Mouse (Mus musculus) CH12.LX (cell line): ENCODE measurements around the gene Col27a1. TPM values are rescaled to one million over a fixed set of nuclear protein-coding genes. Genes with fewer than 3 reads are reported as not detected.
A peak's percentile ranks its signal among the peaks of the same experiment; 100 is the strongest.

Experiments used
- DNase-seq: peaks from one replicate; pipeline ENCODE4 v3.0.0-alpha.2; 2013; ENCODE audit errors: extremely low read depth
- H3K27ac ChIP-seq: 2 replicates; pipeline ENCODE4 v1.5.1; 2012; ENCODE audit warnings: low read depth, mild to moderate bottlenecking, control low read depth, moderate library complexity; ENCODE audit not compliant: insufficient read depth
- H3K27me3 ChIP-seq: replicated peaks from 2 replicates; pipeline ENCODE3; 2012; ENCODE audit warnings: inconsistent platforms
- H3K36me3 ChIP-seq, 2 experiments: replicated peaks in 1 of 2; 2 replicates each; pipeline versions ENCODE3 to v1.6.1; 2012; ENCODE audit warnings: inconsistent platforms in 1 of 2, low read length in 1 of 2, mild to moderate bottlenecking in 1 of 2, mixed read lengths in 1 of 2, moderate library complexity in 1 of 2; ENCODE audit not compliant: control insufficient read depth in 1 of 2, insufficient read depth in 1 of 2
- H3K4me1 ChIP-seq, 2 experiments: 2 replicates each; pipeline ENCODE4 v1.6.1; 2012; ENCODE audit warnings: inconsistent platforms in 1 of 2, moderate library complexity in 1 of 2; ENCODE audit not compliant: insufficient read depth in 2 of 2, control insufficient read depth in 1 of 2
- H3K4me2 ChIP-seq: 2 replicates; pipeline ENCODE4 v1.6.1; 2012; ENCODE audit warnings: low read depth, mild to moderate bottlenecking, control low read depth; ENCODE audit not compliant: poor library complexity, insufficient read depth, severe bottlenecking
- H3K4me3 ChIP-seq, 3 experiments: fragments of 150-350 bp in 1 of 3; sonication (generic) in 1 of 3; replicated peaks in 1 of 3; 2 replicates each; pipeline versions ENCODE3 to v1.5.1; 2011 to 2012; ENCODE audit warnings: low read depth in 2 of 3, low read length in 2 of 3, mild to moderate bottlenecking in 2 of 3, moderate library complexity in 2 of 3, control low read depth in 1 of 3, improper control_type of control experiment in 1 of 3, inconsistent platforms in 1 of 3, mixed read lengths in 1 of 3; ENCODE audit not compliant: poor library complexity in 1 of 3
- H3K79me2 ChIP-seq: replicated peaks from 2 replicates; pipeline ENCODE4 v1.6.1; 2012; ENCODE audit warnings: mild to moderate bottlenecking, moderate library complexity; ENCODE audit not compliant: control insufficient read depth, poor library complexity, insufficient read depth, severe bottlenecking; ENCODE audit errors: extremely low read depth
- H3K9ac ChIP-seq: 2 replicates; pipeline ENCODE4 v1.6.1; 2012; ENCODE audit warnings: low read depth, mild to moderate bottlenecking, control low read depth, moderate library complexity; ENCODE audit not compliant: insufficient read depth
- H3K9me3 ChIP-seq: replicated peaks from 2 replicates; pipeline ENCODE3; 2012; ENCODE audit warnings: low read length, inconsistent platforms, mixed read lengths
- BHLHE40 ChIP-seq: IDR thresholded peaks from 2 replicates; pipeline ENCODE4 v1.6.1; 2011; ENCODE audit warnings: mild to moderate bottlenecking, low read depth, low read length, improper control_type of control experiment
- CHD1 ChIP-seq: IDR thresholded peaks from 2 replicates; pipeline ENCODE4 v1.6.1; 2012; ENCODE audit warnings: low read depth, low read length, improper control_type of control experiment, inconsistent platforms
- CHD2 ChIP-seq: IDR thresholded peaks from 2 replicates; pipeline ENCODE4 v1.6.1; 2011; ENCODE audit warnings: low read length, improper control_type of control experiment
- CTCF ChIP-seq, 2 experiments: IDR thresholded peaks in 1 of 2; conservative IDR thresholded peaks in 1 of 2; 2 replicates each; pipeline ENCODE4 v1.5.1; 2011 to 2012; ENCODE audit warnings: low read depth in 2 of 2, low read length in 2 of 2, improper control_type of control experiment in 1 of 2, inconsistent platforms in 1 of 2, mild to moderate bottlenecking in 1 of 2, moderate library complexity in 1 of 2
- E2F4 ChIP-seq: IDR thresholded peaks from 2 replicates; pipeline ENCODE4 v1.6.1; 2011; ENCODE audit warnings: low read depth, low read length, improper control_type of control experiment; ENCODE audit not compliant: insufficient replicate concordance
- ELF1 ChIP-seq: IDR thresholded peaks from 2 replicates; pipeline ENCODE4 v1.6.1; 2014; ENCODE audit warnings: low read depth, mild to moderate bottlenecking, inconsistent platforms, low read length, improper control_type of control experiment
- EP300 ChIP-seq: IDR thresholded peaks from 2 replicates; pipeline ENCODE4 v1.6.1; 2011; ENCODE audit warnings: low read length, improper control_type of control experiment
- ETS1 ChIP-seq: conservative IDR thresholded peaks from 2 replicates; pipeline ENCODE4 v1.6.1; 2012; ENCODE audit warnings: low read depth, mild to moderate bottlenecking, inconsistent platforms, low read length, improper control_type of control experiment, moderate library complexity
- GABPA ChIP-seq: IDR thresholded peaks from 2 replicates; pipeline ENCODE4 v1.6.1; 2012; ENCODE audit warnings: low read depth, low read length, improper control_type of control experiment, inconsistent platforms; ENCODE audit not compliant: insufficient replicate concordance
- HCFC1 ChIP-seq: IDR thresholded peaks from 2 replicates; pipeline ENCODE4 v1.6.1; 2012; ENCODE audit warnings: low read depth, mild to moderate bottlenecking, inconsistent platforms, low read length, improper control_type of control experiment
- IRF4 ChIP-seq: IDR thresholded peaks from 2 replicates; pipeline ENCODE4 v1.6.1; 2014; ENCODE audit warnings: low read depth, mild to moderate bottlenecking, inconsistent platforms, low read length, improper control_type of control experiment
- JUN ChIP-seq: IDR thresholded peaks from 2 replicates; pipeline ENCODE4 v1.6.1; 2011; ENCODE audit warnings: low read depth, mild to moderate bottlenecking, low read length, improper control_type of control experiment, moderate library complexity; ENCODE audit not compliant: insufficient read depth
- KAT2A ChIP-seq: IDR thresholded peaks from 2 replicates; pipeline ENCODE4 v1.6.1; 2012; ENCODE audit warnings: low read length, improper control_type of control experiment, inconsistent platforms; ENCODE audit not compliant: insufficient replicate concordance
- MAFK ChIP-seq: IDR thresholded peaks from 2 replicates; pipeline ENCODE4 v1.6.1; 2011; ENCODE audit warnings: low read length, improper control_type of control experiment; ENCODE audit not compliant: insufficient replicate concordance
- MAX ChIP-seq: IDR thresholded peaks from 2 replicates; pipeline ENCODE4 v1.6.1; 2011; ENCODE audit warnings: low read length, improper control_type of control experiment
- MAZ ChIP-seq: IDR thresholded peaks from 2 replicates; pipeline ENCODE4 v1.6.1; 2012; ENCODE audit warnings: low read depth, mild to moderate bottlenecking, inconsistent platforms, low read length, improper control_type of control experiment, moderate library complexity
- MEF2A ChIP-seq: IDR thresholded peaks from 2 replicates; pipeline ENCODE4 v1.6.1; 2014; ENCODE audit warnings: low read depth, mild to moderate bottlenecking, inconsistent platforms, low read length, improper control_type of control experiment, borderline replicate concordance
- NELFE ChIP-seq: IDR thresholded peaks from 2 replicates; pipeline ENCODE4 v1.6.1; 2011; ENCODE audit warnings: low read depth, low read length, improper control_type of control experiment
- NRF1 ChIP-seq: IDR thresholded peaks from 2 replicates; pipeline ENCODE4 v1.6.1; 2014; ENCODE audit warnings: low read depth, mild to moderate bottlenecking, inconsistent platforms, low read length, improper control_type of control experiment, moderate library complexity
- PAX5 ChIP-seq: IDR thresholded peaks from 2 replicates; pipeline ENCODE4 v1.6.1; 2012; ENCODE audit warnings: low read length, inconsistent platforms, mixed read lengths
- POLR2A ChIP-seq: IDR thresholded peaks from 2 replicates; pipeline ENCODE4 v1.6.1; 2011; ENCODE audit warnings: low read depth, mild to moderate bottlenecking, improper control_type of control experiment, low read length
- POLR2AphosphoS2 ChIP-seq: IDR thresholded peaks from 2 replicates; pipeline ENCODE4 v1.6.1; 2011; ENCODE audit warnings: low read depth, low read length, improper control_type of control experiment
- RAD21 ChIP-seq: IDR thresholded peaks from 2 replicates; pipeline ENCODE4 v1.6.1; 2011; ENCODE audit warnings: low read depth, mild to moderate bottlenecking, low read length, improper control_type of control experiment, moderate library complexity
- SIN3A ChIP-seq: IDR thresholded peaks from 2 replicates; pipeline ENCODE4 v1.6.1; 2012; ENCODE audit warnings: low read length, improper control_type of control experiment, inconsistent platforms
- SMC3 ChIP-seq: IDR thresholded peaks from 2 replicates; pipeline ENCODE4 v1.6.1; 2011; ENCODE audit warnings: low read depth, low read length, improper control_type of control experiment
- TBP ChIP-seq: conservative IDR thresholded peaks from 2 replicates; pipeline ENCODE4 v1.6.1; 2011; ENCODE audit warnings: low read depth, low read length, improper control_type of control experiment
- TCF12 ChIP-seq: IDR thresholded peaks from 2 replicates; pipeline ENCODE4 v1.6.1; 2014; ENCODE audit warnings: low read depth, mild to moderate bottlenecking, inconsistent platforms, low read length, improper control_type of control experiment
- UBTF ChIP-seq: IDR thresholded peaks from 2 replicates; pipeline ENCODE4 v1.6.1; 2012; ENCODE audit warnings: low read depth, mild to moderate bottlenecking, inconsistent platforms, low read length, improper control_type of control experiment, moderate library complexity
- USF1 ChIP-seq: IDR thresholded peaks from 2 replicates; pipeline ENCODE4 v1.6.1; 2014; ENCODE audit warnings: low read depth, mild to moderate bottlenecking, inconsistent platforms, low read length, improper control_type of control experiment
- USF2 ChIP-seq: conservative IDR thresholded peaks from 2 replicates; pipeline ENCODE4 v1.6.1; 2011; ENCODE audit warnings: low read depth, low read length, improper control_type of control experiment
- ZC3H11A ChIP-seq: IDR thresholded peaks from 2 replicates; pipeline ENCODE4 v1.6.1; 2012; ENCODE audit warnings: low read depth, mild to moderate bottlenecking, inconsistent platforms, low read length, improper control_type of control experiment
- ZKSCAN1 ChIP-seq: IDR thresholded peaks from 2 replicates; pipeline ENCODE4 v1.6.1; 2012; ENCODE audit warnings: low read depth, inconsistent platforms, low read length, improper control_type of control experiment, borderline replicate concordance
- ZMIZ1 ChIP-seq: IDR thresholded peaks from 2 replicates; pipeline ENCODE4 v1.6.1; 2012; ENCODE audit warnings: low read depth, mild to moderate bottlenecking, inconsistent platforms, low read length, improper control_type of control experiment
- dilution Hi-C: fragments of 300-500 bp; cut with MboI; formaldehyde crosslinking; loops from 2 replicates; pipeline ENCODE4 v1.14.3; 2020; ENCODE audit warnings: low sequenced_read_pairs; ENCODE audit not compliant: extremely low pct_unique_long_range_greater_than_20kb, extremely low pct_ligation_motif_present
- in situ Hi-C: fragments of 300-500 bp; cut with MboI; formaldehyde crosslinking; loops from 3 replicates; pipeline ENCODE4 v1.14.3; 2019; ENCODE audit warnings: low sequenced_read_pairs, low pct_ligation_motif_present, low pct_unique_long_range_greater_than_20kb, mixed read lengths
- polyA plus RNA-seq: library from polyadenylated mRNA; unstranded; fragments of >175 nt; gene quantifications from 2 replicates; pipeline ENCODE4 v1.2.1, GENCODE M21; 2012; ENCODE audit warnings: low read depth; ENCODE audit not compliant: insufficient read length
- total RNA-seq, 2 experiments: library from RNA; depleted of rRNA; stranded (reverse); fragments of 300-350 nt in 1 of 2; fragments of >200 nt in 1 of 2; gene quantifications; 2 replicates each; pipeline ENCODE4 v1.2.3; 2012 to 2014

Gene Col27a1
- total and polyA plus RNA-seq, 3 experiments: 0.04 to 0.05 TPM; not detected in 1

- H3K9me3 ChIP-seq: no peaks in the 10 kb centered on the region
- peaks cover 46 to 72% of the 10 kb centered on the region in 2 experiments for H3K36me3 ChIP-seq
- no peak within 1 kb of the TSS for H3K4me3 ChIP-seq
- H3K4me2 ChIP-seq: no peak within 1 kb of the TSS
- no peak within 1 kb of the TSS for H3K9ac ChIP-seq
- H3K4me1 ChIP-seq: peaks cover 15 to 19% of the 10 kb centered on the region in 2 experiments
- no peaks in the 10 kb centered on the region for H3K79me2 ChIP-seq
- no peaks in the 10 kb centered on the region for H3K27me3 ChIP-seq
- in situ Hi-C loops: no loop called here
- DNase-seq: no peak
- TF ChIP-seq POLR2AphosphoS2: peak; percentile 29; the same call in 1 of the 2 replicates
- no peak for TF ChIP-seq CHD1
- H3K27ac ChIP-seq: no peak within 1 kb of the TSS
- dilution Hi-C loops: no loop called here
Measured at GRCm38 (mm10) chr4:63362150-63362549, 148.3 kb downstream of the Col27a1 start, which contains the start of gene Orm2. Gene Orm2 (plus strand): TSS chr4:63362449.

GRCm38 (mm10) chr4:63368577-63368976, 154.8 kb downstream of the Col27a1 start:
- Histone ChIP-seq H3K27me3 (no peaks in the 10 kb centered on the region), H3K9me3 (peaks cover 1% of the 10 kb centered on the region), H3K36me3 (peaks cover 92 to 94% of the 10 kb centered on the region in 2 experiments)
- no peak for TF ChIP-seq TBP
- no peak for TF ChIP-seq KAT2A
- peak; percentile 94 to 97 for TF ChIP-seq CTCF (conservative IDR thresholded peaks at IDR 0.05 in 1 of 2, IDR thresholded peaks at IDR 0.05 in 1 of 2; ENCODE audit: low read depth in 2 of 2, low read length in 2 of 2)
- peak; percentile 91 for TF ChIP-seq RAD21
- no peak; the same call in 1 of the 2 replicates for TF ChIP-seq MEF2A
- TF ChIP-seq UBTF: no peak
- TF ChIP-seq IRF4: peak; percentile 37; the same call in 1 of the 2 replicates
- 0 out of 2 replicates have a peak, but pooled peaks have one; percentile 37 for TF ChIP-seq MAX
- no peak for TF ChIP-seq ZMIZ1
- no peak for TF ChIP-seq POLR2A
- 0 out of 2 replicates have a peak, but pooled peaks have one; percentile 14 for TF ChIP-seq NRF1
- TF ChIP-seq SMC3: peak; percentile 91
- no peak for TF ChIP-seq POLR2AphosphoS2
- no peak for TF ChIP-seq MAFK
- TF ChIP-seq CHD2: no peak
- no peak for TF ChIP-seq USF2
- TF ChIP-seq GABPA: no peak
- TF ChIP-seq BHLHE40: no peak
- no peak for TF ChIP-seq JUN
- peak; percentile 54; the same call in 1 of the 2 replicates for TF ChIP-seq NELFE
- no peak for TF ChIP-seq E2F4
- no peak for TF ChIP-seq MAZ
- TF ChIP-seq USF1: no peak
- TF ChIP-seq HCFC1: no peak
- TF ChIP-seq SIN3A: no peak
- TF ChIP-seq ETS1: no peak
- TF ChIP-seq PAX5: no peak
- no peak for TF ChIP-seq ZKSCAN1
- no peak for TF ChIP-seq CHD1
- no peak for TF ChIP-seq EP300
- peak; percentile 59; the same call in 1 of the 2 replicates for TF ChIP-seq ZC3H11A
- TF ChIP-seq TCF12: no peak
- TF ChIP-seq ELF1: no peak

More at GRCm38 (mm10) chr4:63368577-63368976, 154.8 kb downstream of the Col27a1 start:
- peak; percentile 69 for DNase-seq
- dilution Hi-C loops: no loop called here
- H3K9ac ChIP-seq: no peak overlapping the region
- in situ Hi-C loops: no loop called here
- H3K4me1 ChIP-seq: peaks cover 7 to 32% of the 10 kb centered on the region in 2 experiments
- no peaks in the 10 kb centered on the region for H3K79me2 ChIP-seq
- H3K4me2 ChIP-seq: no peak overlapping the region
- no peak overlapping the region for H3K4me3 ChIP-seq
- no peak overlapping the region for H3K27ac ChIP-seq
